ENCODE assay signal across 29 mouse cellular contexts in genomic region chr17:66370867-66371266, GRCm38 (mm10).
DNase-seq lines count a peak whose midpoint lies in the region; ATAC-seq and TF ChIP-seq lines count a peak whose summit lies in the region.
"Had no signal": no experiment of that assay in that cellular context is flagged by ENCODE, and none has a peak within 500 bp of the region (broad histone marks: within the 10 kb centered on the region; RNA-seq: fewer than 3 reads in every experiment).

No protein-coding gene starts in this region.

- intact Hi-C loops in heart, postnatal 14 days (cut with DNase I): no loop called here

- no peak overlapping the region for H3K9ac ChIP-seq in kidney, postnatal 0 days (ENCODE audit: low read depth, low read length)
- H3K9ac ChIP-seq in lung, postnatal 0 days (replicated peaks; ENCODE audit: low read depth): no peak overlapping the region
- H3K9ac ChIP-seq: forebrain, embryonic 12.5 days; forebrain, postnatal 0 days; heart, embryonic 13.5 days; hindbrain, embryonic 15.5 days; limb, embryonic 13.5 days; midbrain, embryonic 15.5 days; neural tube, embryonic 15.5 days; stomach, embryonic 15.5 days had no signal

- H3K9me3 ChIP-seq in kidney, postnatal 0 days (replicated peaks; ENCODE audit: low read length): no peaks in the 10 kb centered on the region
- no peaks in the 10 kb centered on the region for H3K9me3 ChIP-seq in lung, postnatal 0 days (ENCODE audit: low read length)
- H3K9me3 ChIP-seq: forebrain, embryonic 12.5 days; heart, embryonic 13.5 days; hindbrain, embryonic 10.5 days; hindbrain, embryonic 15.5 days; limb, embryonic 13.5 days; midbrain, embryonic 10.5 days; midbrain, embryonic 15.5 days; neural tube, embryonic 15.5 days; stomach, embryonic 15.5 days had no signal

- no peaks in the 10 kb centered on the region for H3K36me3 ChIP-seq in kidney, postnatal 0 days (ENCODE audit: insufficient read depth, low read length)
- H3K36me3 ChIP-seq in lung, postnatal 0 days (ENCODE audit: insufficient read depth, low read length): 0 out of 2 replicates have a peak, but pooled peaks cover 4% of the 10 kb centered on the region
- H3K36me3 ChIP-seq: G1E; heart, embryonic 13.5 days; limb, embryonic 13.5 days; midbrain, embryonic 15.5 days; stomach, embryonic 15.5 days had no signal

- H3K27me3 ChIP-seq in kidney, postnatal 0 days (ENCODE audit: insufficient read depth, low read length): no peaks in the 10 kb centered on the region
- no peaks in the 10 kb centered on the region for H3K27me3 ChIP-seq in lung, postnatal 0 days (replicated peaks; ENCODE audit: insufficient read depth, low read length)
- H3K27me3 ChIP-seq: forebrain, embryonic 12.5 days; heart, embryonic 13.5 days; hindbrain, embryonic 15.5 days; limb, embryonic 13.5 days; midbrain, embryonic 15.5 days; neural tube, embryonic 15.5 days; stomach, embryonic 15.5 days had no signal

- H3K4me1 ChIP-seq in kidney, postnatal 0 days (replicated peaks; ENCODE audit: insufficient read depth, low read length): peaks cover 34% of the 10 kb centered on the region
- peaks cover 6% of the 10 kb centered on the region; the same call in 1 of the 2 replicates for H3K4me1 ChIP-seq in lung, postnatal 0 days (ENCODE audit: insufficient read depth, low read depth, low read length)
- H3K4me1 ChIP-seq: hindbrain, embryonic 15.5 days; midbrain, embryonic 15.5 days had no signal

- WGBS in kidney, postnatal 0 days: 55% methylated on average over 9 of the region's 9 CpGs
- WGBS in lung, postnatal 0 days: 51% methylated on average over 9 of the region's 9 CpGs

- H3K4me2 ChIP-seq in kidney, postnatal 0 days (ENCODE audit: low read length): no peak overlapping the region
- no peak overlapping the region for H3K4me2 ChIP-seq in lung, postnatal 0 days (replicated peaks; ENCODE audit: low read depth, low read length)
- H3K4me2 ChIP-seq: forebrain, embryonic 12.5 days; heart, embryonic 13.5 days; hindbrain, embryonic 15.5 days; limb, embryonic 13.5 days; liver, embryonic 11.5 days; midbrain, embryonic 15.5 days; neural tube, embryonic 15.5 days; stomach, embryonic 15.5 days had no signal

- peak; percentile 89 for TF ChIP-seq EP300 in lung, postnatal 0 days (IDR thresholded peaks at IDR 0.05)

- no peak overlapping the region for H3K4me3 ChIP-seq in kidney, postnatal 0 days (replicated peaks; ENCODE audit: low read depth, low read length)
- H3K4me3 ChIP-seq in lung, postnatal 0 days (ENCODE audit: low read depth, low read length): no peak overlapping the region
- H3K4me3 ChIP-seq: erythroblast, embryonic 14.5 days; forebrain, embryonic 12.5 days; heart, embryonic 13.5 days; hindbrain, embryonic 10.5 days; hindbrain, embryonic 15.5 days; layer of hippocampus, adult 2 months; limb, embryonic 13.5 days; midbrain, embryonic 10.5 days; midbrain, embryonic 15.5 days; neural tube, embryonic 15.5 days; stomach, embryonic 15.5 days had no signal

- no peak for TF ChIP-seq CTCF in kidney, postnatal 0 days (IDR thresholded peaks at IDR 0.05; ENCODE audit: low read depth)
- TF ChIP-seq CTCF in lung, postnatal 0 days (IDR thresholded peaks at IDR 0.05): no peak

- peak; percentile 60; the same call in 1 of the 2 replicates for ATAC-seq in kidney, postnatal 0 days (replicated peaks; ENCODE audit: low FRiP score, low read depth)
- peak; percentile 75 for ATAC-seq in lung, postnatal 0 days
- ATAC-seq: forebrain, postnatal 0 days; inflammation-experienced regulatory T-cells, adult 6 months; midbrain, embryonic 15.5 days had no signal

- peak; percentile 71 for DNase-seq in heart, adult 11 months
- DNase-seq in heart, postnatal 14 days: no peak
- DNase-seq in kidney, postnatal 0 days (ENCODE audit: low spot score): peak; percentile 44
- DNase-seq in kidney, postnatal 4 days: no peak
- peak; percentile 72 for DNase-seq in lung, postnatal 0 days (ENCODE audit: low spot score)
- DNase-seq in lung, postnatal 14 days: no peak
- no peak for DNase-seq in thymus, postnatal 10 days (ENCODE audit: low spot score in 2 of 2)
- DNase-seq: adrenal gland, postnatal 36 days; cerebellum, adult 18-20 months; cerebellum, postnatal 14 days; forebrain, postnatal 0 days; heart, postnatal 10 days; kidney, adult 8-10 months; right cerebral cortex, postnatal 25 days; thymus, postnatal 14 days had no signal

- H3K27ac ChIP-seq in kidney, postnatal 0 days: 0 out of 2 replicates have a peak overlapping the region, but pooled peaks have one; percentile 42
- peak overlapping the region; percentile 85 for H3K27ac ChIP-seq in lung, postnatal 0 days (ENCODE audit: low read length)
- H3K27ac ChIP-seq: forebrain, embryonic 12.5 days; heart, embryonic 13.5 days; hindbrain, embryonic 10.5 days; hindbrain, embryonic 15.5 days; layer of hippocampus, adult 2 months; limb, embryonic 13.5 days; midbrain, embryonic 10.5 days; midbrain, embryonic 15.5 days; neural tube, embryonic 15.5 days; stomach, embryonic 15.5 days had no signal

Comparison
In these comparisons a context has a peak if more than half of its experiments do, and no peak if none do; other contexts are left out.
1. DNase-seq: peak in heart, adult 11 months (single experiment), kidney, postnatal 0 days (single experiment) and lung, postnatal 0 days (single experiment); none in heart, postnatal 14 days (0 of 2), kidney, postnatal 4 days (0 of 2), lung, postnatal 14 days (single experiment) and thymus, postnatal 10 days (0 of 2).